Mouse (Mus musculus): Measurements from ENCODE around the gene Polr2e. TPM values are rescaled to one million over a fixed set of nuclear protein-coding genes. Genes with fewer than 3 reads are reported as not detected.
"Not testable (repeated sequence)": the region's sequence is repeated elsewhere in the genome, so short reads cannot be mapped to it uniquely, and the experiment has no call there.

The Polr2e gene
- total RNA-seq, 2 experiments from 2014 or later: 42.0 to 50.9 TPM

- TF ChIP-seq CTCF (IDR thresholded peaks at IDR 0.05): no peak
- peak overlapping the region; percentile 16; the same call in 1 of the 2 replicates for H3K27ac ChIP-seq
- no peak for DNase-seq
- peak overlapping the region; percentile 88 for H3K4me3 ChIP-seq
- intact Hi-C loops (cut with DNase I): no loop called here
These were observed 15.8 kb upstream of the Polr2e start for GRCm38 (mm10) chr10:80055364-80055763.

DNA sequence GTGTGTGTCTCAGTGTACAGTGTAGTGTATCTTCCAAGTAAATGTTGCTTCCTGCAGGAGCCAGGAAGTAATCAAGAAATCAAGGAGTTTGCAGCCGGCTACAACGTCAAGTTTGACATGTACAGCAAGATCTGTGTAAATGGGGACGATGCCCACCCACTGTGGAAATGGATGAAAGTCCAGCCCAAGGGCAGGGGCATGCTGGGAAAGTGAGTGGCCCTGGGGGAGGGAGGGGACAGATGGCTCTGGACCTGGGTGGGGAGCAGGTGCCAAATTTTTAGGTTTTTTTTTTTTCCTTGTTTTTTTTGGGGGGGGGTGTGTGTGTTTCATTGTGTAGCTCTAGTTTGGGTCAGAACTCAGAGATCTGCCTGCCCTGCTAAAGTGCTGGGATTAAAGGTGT is 15.3 kb upstream of the Polr2e start:
- intact Hi-C loops (cut with DNase I): loop anchor here (5.0 kb wide), 1 partner anchor 68 kb away; the partner anchor contains the start of gene Cnn2
- Histone ChIP-seq H3K27ac (peak overlapping the region; percentile 100), H3K4me3 (peak overlapping the region; percentile 88)
- DNase-seq: not testable (repeated sequence)

GRCm38 (mm10) chr10:80053831-80054815 is 14.5 kb upstream of the Polr2e start:
- peak; percentile 84 for DNase-seq
- intact Hi-C loops (cut with DNase I): loop anchor here (1.0 to 5.0 kb wide), 2 partner anchors 60 to 67 kb away; partner anchors contain the start of gene Cnn2

DNA sequence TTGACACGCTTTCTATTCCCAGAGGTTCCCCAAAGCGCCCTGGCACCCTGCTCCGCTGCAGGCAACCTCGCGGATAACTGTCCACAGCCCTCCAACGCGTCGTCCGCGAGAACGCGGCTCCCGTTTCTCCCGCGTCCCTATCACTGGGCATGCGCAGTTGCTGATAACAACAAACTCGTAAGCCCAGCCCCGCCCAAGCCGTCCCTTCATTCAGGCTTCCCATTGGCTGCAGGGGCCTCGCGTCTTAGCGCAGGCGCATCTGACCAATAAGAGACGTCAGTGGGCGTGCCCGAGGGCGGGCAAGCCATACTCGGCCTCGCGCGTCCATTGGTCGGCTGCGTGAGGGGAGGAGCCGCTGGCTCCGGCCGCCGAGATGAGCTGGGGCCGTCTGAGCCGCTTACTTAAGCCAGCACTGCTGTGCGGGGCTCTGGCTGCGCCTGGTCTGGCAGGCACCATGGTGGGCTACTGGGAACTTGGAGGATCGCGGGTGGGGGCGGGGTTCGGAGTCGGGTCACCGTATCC is 13.7 kb upstream of the Polr2e start:
- TF ChIP-seq CTCF (IDR thresholded peaks at IDR 0.05): no peak
- H3K27ac ChIP-seq: peak overlapping the region; percentile 100
- intact Hi-C loops (cut with DNase I): loop anchor here (1.0 to 5.0 kb wide), 2 partner anchors 61 to 66 kb away; partner anchors contain the start of gene Cnn2
- peak; percentile 100 for DNase-seq
- peak overlapping the region; percentile 88 for H3K4me3 ChIP-seq

More at GRCm38 (mm10) chr10:80053831-80054815, 14.5 kb upstream of the Polr2e start:
- H3K4me3 ChIP-seq: peak overlapping the region; percentile 88
- TF ChIP-seq CTCF (IDR thresholded peaks at IDR 0.05): peak; percentile 63
- peak overlapping the region; percentile 100 for H3K27ac ChIP-seq

DNA sequence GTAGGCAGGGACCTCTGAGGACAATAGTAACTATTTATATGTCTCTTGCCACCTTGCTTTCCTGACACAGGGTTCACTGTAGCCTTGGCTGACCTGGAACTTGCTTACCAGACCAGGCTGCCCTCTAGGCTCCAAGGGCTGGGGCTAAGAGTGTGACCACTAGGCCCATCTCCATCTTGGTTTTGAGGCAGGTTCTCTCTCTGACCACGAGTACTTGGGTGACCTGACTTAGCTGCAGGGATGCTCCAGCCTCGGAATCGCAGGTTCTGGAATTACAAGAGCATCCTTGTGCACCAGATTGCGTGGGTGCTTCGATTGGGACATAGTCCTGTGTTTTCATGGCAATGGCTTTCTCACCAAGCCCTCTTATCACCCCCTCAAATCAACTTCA is 12.8 kb upstream of the Polr2e start:
- no peak for DNase-seq
- peak overlapping the region; percentile 100 for H3K27ac ChIP-seq
- no peak overlapping the region for H3K4me3 ChIP-seq
- intact Hi-C loops (cut with DNase I): loop anchor here (5.0 kb wide), 1 partner anchor 65 kb away; the partner anchor contains the start of gene Cnn2
- no peak for TF ChIP-seq CTCF (IDR thresholded peaks at IDR 0.05)

DNA sequence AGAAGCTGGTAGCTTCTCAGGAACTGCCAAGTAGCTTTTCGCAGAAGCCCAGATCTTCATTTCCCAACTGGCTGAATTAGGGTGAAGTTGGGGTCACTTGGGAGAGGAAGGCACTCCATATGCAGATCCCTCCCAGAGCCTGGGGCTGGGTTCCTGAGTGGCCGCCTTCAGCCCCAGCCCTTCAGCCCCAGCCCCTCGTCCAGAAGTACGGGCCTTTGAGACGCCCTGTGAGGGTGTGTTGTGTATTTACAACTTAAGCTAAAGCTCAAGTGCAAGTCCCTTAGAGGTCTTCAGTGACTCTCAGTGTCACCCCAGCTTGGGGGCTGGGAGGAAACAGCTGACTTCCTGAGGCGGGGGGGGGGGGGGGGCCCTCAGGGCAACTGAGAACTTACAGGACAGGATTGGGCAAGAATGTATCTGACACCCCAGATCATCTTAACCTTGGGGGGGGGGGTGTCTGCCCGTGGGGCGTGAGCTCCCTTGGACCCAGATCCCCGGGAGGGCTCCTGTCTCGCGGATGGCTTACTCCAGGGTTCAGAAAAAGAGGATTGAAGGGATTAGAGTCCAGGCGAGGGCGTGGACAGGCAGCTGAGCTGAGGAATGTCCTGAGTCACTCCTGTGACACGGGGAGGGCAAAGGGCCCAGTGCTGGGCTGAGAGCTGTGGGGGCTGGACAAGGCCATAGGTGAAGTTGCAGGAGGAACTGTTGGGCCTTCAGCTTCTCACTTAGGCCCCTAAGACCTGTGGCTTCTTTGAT is 12.2 kb upstream of the Polr2e start:
- peak overlapping the region; percentile 100 for H3K27ac ChIP-seq
- no peak for TF ChIP-seq CTCF (IDR thresholded peaks at IDR 0.05)
- H3K4me3 ChIP-seq: no peak overlapping the region
- intact Hi-C loops (cut with DNase I): loop anchor here (5.0 kb wide), 1 partner anchor 64 kb away; the partner anchor contains the start of gene Cnn2
- DNase-seq: peak; percentile 84

DNA sequence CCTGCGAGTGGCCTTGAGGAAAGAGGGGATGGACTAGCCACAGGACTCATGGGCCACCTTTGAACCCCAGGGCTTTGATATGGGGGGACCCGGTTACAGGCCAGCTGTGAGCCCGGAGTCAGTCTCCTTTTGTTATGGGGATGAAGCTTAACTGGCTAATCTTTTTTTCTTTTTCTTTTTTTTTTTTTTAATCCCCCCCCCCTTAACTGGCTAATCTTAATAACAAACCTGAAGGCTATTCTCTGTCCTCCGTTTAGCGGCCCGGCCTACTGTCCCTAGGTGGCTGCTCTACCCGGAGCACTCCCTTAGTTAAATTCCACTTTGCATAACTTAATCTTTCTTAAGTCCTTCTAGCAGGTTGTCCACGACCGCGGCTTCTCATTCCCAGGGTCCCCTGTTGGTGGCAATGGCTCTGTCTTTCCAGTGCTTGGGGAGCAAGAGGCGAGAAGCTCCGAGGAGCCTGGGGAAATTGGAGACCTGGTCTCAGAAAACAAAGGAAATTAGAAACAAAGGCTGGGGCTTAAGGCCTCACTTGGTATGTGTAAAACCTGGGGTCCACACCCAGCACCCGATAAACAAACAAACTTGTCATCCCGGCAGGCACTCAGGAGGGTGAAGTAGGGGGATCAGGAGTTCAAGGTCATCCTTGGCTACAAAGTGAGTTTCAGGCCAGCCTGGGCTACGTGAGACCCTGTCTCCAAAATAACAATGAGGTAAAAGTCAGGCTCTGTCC is 11.5 kb upstream of the Polr2e start:
- intact Hi-C loops (cut with DNase I): loop anchor here (5.0 kb wide), 1 partner anchor 64 kb away; the partner anchor contains the start of gene Cnn2
- no peak for DNase-seq
- Histone ChIP-seq H3K27ac (peak overlapping the region; percentile 100), H3K4me3 (no peak overlapping the region)
- TF ChIP-seq CTCF (IDR thresholded peaks at IDR 0.05): no peak

DNA sequence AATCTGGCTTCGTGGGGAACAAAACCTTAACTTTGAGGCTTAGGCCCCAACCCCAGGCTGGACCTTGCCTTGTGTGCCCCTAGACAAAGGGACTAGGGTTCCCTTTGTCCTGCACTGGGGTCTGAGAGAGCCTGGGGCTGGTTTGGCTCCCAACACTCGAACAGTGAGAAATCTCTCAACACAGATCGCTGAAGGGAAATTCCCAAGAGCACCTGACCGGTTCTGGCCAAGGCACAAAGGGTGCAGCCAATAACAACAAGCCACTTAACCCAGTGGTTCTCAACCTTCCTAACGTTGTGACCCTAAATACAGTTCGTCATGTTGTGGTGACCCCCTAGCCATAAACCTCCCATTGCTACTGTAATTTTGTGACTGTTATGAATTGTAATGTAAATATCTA is 10.6 kb upstream of the Polr2e start:
- peak overlapping the region; percentile 100 for H3K27ac ChIP-seq
- no peak for DNase-seq
- intact Hi-C loops (cut with DNase I): loop anchor here (5.0 kb wide), 1 partner anchor 63 kb away; the partner anchor contains the start of gene Cnn2
- H3K4me3 ChIP-seq: no peak overlapping the region
- TF ChIP-seq CTCF (IDR thresholded peaks at IDR 0.05): no peak

DNA sequence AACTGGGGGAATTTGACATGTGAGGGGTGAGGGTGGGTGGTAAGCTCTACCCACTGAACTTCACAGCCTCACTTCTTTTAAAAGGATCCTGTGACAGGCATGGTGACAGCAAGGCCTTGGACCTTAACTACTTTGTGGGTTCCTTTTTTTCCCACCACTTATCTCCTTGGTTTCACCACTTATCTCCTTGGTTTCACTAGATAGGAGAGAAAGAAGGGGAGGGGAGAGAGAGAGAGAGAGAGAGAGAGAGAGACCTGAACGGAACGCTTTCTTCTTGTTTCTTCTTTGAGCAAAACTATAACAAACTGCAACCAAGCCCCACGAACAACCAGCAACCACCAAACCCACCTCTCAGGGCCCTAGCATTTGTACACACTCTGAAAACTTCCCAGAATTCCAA is 9.2 kb upstream of the Polr2e start:
- no peak for DNase-seq
- intact Hi-C loops (cut with DNase I): no loop called here
- no peak overlapping the region for H3K4me3 ChIP-seq
- H3K27ac ChIP-seq: peak overlapping the region; percentile 59
- TF ChIP-seq CTCF (IDR thresholded peaks at IDR 0.05): no peak

GRCm38 (mm10) chr10:80048396-80048795 is 8.8 kb upstream of the Polr2e start:
- no peak overlapping the region for H3K4me3 ChIP-seq
- DNase-seq: no peak
- no peak for TF ChIP-seq CTCF (IDR thresholded peaks at IDR 0.05)
- intact Hi-C loops (cut with DNase I): no loop called here
- peak overlapping the region; percentile 59 for H3K27ac ChIP-seq

DNA sequence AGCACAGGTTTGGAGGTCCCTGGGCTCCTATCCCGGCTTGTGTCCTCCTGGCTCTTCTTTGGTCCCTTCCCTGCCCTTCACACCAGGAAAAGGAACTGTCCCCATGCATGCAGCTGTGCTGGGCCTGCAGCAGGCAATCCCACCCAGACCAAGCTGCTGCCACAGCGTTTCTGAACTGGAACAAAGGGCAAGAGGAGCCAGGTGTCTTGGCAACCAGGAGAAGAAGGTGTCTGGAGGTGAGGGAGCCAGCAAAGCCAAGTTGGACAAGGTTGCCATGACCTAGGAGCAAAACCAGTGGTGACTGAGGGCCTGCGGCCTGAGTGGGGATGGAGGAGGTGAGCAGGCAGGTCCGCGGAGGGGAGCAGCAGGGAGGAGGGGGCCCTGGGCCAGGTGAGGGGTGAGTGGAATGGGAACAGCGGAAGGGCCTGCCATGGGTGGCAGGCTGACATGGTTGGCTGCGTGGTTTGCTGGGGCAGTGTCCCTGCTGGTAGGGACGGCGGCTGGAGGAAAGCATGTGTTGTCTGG is 7.5 kb upstream of the Polr2e start, which contains the start of gene Gpx4:
Gene Gpx4 (plus strand): TSS at position 126 of the 525 bp plus-strand sequence.
- intact Hi-C loops (cut with DNase I): no loop called here
- no peak for DNase-seq
- peak within 1 kb of the TSS; percentile 59 for H3K27ac ChIP-seq
- H3K4me3 ChIP-seq: no peak within 1 kb of the TSS
- no peak for TF ChIP-seq CTCF (IDR thresholded peaks at IDR 0.05)

Data from gastrocnemius, adult 2 months (tissue).